Mouse (Mus musculus) embryonic facial prominence, embryonic 14.5 days (tissue): Measurements from ENCODE around the gene Sf1. TPM values are rescaled to one million over a fixed set of nuclear protein-coding genes. Genes with fewer than 3 reads are reported as not detected.
A peak's percentile ranks its signal among the peaks of the same experiment; 100 is the strongest.

ENCODE experiments used
- ATAC-seq: fragments of 200-750 bp; cut with Nextera tagmentation; 2 replicates; pipeline ENCODE4 v1.8.0; 2017; ENCODE audit warnings: low read depth, moderate number of reproducible peaks, moderate TSS enrichment
- DNase-seq: peaks from one replicate; pipeline ENCODE4 v3.0.0-alpha.2; 2015; ENCODE audit warnings: low spot score
- H3K27ac ChIP-seq: fragments of 300-500 bp; sonication (generic); replicated peaks from 2 replicates; pipeline ENCODE4 v1.5.1; 2014; ENCODE audit warnings: low read depth, mild to moderate bottlenecking, low read length, moderate library complexity
- H3K27me3 ChIP-seq: fragments of 300-500 bp; sonication (generic); replicated peaks from 2 replicates; pipeline ENCODE4 v1.6.1; 2014; ENCODE audit warnings: low read length; ENCODE audit not compliant: control insufficient read depth, insufficient read depth
- H3K36me3 ChIP-seq: fragments of 300-500 bp; sonication (generic); 2 replicates; pipeline ENCODE4 v1.6.1; 2014; ENCODE audit warnings: low read length, mixed read lengths; ENCODE audit not compliant: control insufficient read depth, insufficient read depth
- H3K4me1 ChIP-seq: fragments of 300-500 bp; sonication (generic); 2 replicates; pipeline ENCODE4 v1.6.1; 2014; ENCODE audit warnings: antibody characterized with exemption, low read length; ENCODE audit not compliant: control insufficient read depth, insufficient read depth
- H3K4me2 ChIP-seq: fragments of 300-500 bp; sonication (generic); 2 replicates; pipeline ENCODE4 v1.6.1; 2014; ENCODE audit warnings: low read depth, mild to moderate bottlenecking, low read length, moderate library complexity, mixed read lengths
- H3K4me3 ChIP-seq: fragments of 300-500 bp; sonication (generic); 2 replicates; pipeline ENCODE4 v1.5.1; 2014; ENCODE audit warnings: low read depth, mild to moderate bottlenecking, low read length
- H3K9ac ChIP-seq: fragments of 300-500 bp; sonication (generic); 2 replicates; pipeline ENCODE4 v1.6.1; 2014; ENCODE audit warnings: low read depth, mild to moderate bottlenecking, low read length, moderate library complexity, mixed read lengths
- H3K9me3 ChIP-seq: fragments of 300-500 bp; sonication (generic); 2 replicates; pipeline ENCODE4 v1.6.1; 2016; ENCODE audit warnings: low read length; ENCODE audit not compliant: control insufficient read depth
- WGBS: fragments of 180-500 bp; shearing (Covaris S2); extraction: QIAGEN DNeasy Blood & Tissue Kit; methylation state at CpG from one replicate; pipeline ENCODE4 v1.1.7; 2014; 5-methylcytosine and 5-hydroxymethylcytosine counted together
- polyA plus RNA-seq: library from polyadenylated mRNA; unstranded; fragments of >200 nt; fragmentation: Nextera tagmentation; extraction: Ambion mirVana; gene quantifications from 2 replicates; pipeline ENCODE4 v1.2.1, GENCODE M21; 2014

Gene Sf1
- polyA plus RNA-seq, 1 experiment from 2014 or later: 135 TPM

DNA sequence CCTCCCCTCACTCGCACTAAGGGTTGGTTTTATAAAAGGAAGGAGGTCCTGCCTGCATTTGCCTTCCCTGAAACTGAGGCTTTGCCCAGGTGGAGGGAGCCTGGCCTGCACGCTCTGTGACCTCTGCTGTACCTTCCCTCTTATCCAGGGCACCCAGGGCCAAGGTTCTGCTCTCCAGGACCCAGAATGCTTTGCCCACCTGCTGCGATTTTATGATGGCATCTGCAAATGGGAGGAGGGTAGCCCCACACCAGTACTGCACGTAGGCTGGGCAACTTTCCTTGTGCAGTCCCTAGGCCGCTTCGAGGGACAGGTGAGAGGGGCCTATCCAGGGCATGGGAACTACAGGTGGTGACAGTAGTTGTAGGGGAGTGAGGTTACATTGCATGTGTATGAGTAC is 24.3 kb upstream of the Sf1 start:
- Histone ChIP-seq H3K9ac (no peak overlapping the region), H3K27ac (no peak overlapping the region), H3K36me3 (peaks cover 52% of the 10 kb centered on the region), H3K4me3 (no peak overlapping the region), H3K27me3 (no peaks in the 10 kb centered on the region), H3K4me2 (no peak overlapping the region), H3K9me3 (no peaks in the 10 kb centered on the region), H3K4me1 (peaks cover 15% of the 10 kb centered on the region)
- ATAC-seq (no peak), DNase-seq (no peak)
- WGBS: 93% methylated on average over 6 of the region's 6 CpGs

DNA sequence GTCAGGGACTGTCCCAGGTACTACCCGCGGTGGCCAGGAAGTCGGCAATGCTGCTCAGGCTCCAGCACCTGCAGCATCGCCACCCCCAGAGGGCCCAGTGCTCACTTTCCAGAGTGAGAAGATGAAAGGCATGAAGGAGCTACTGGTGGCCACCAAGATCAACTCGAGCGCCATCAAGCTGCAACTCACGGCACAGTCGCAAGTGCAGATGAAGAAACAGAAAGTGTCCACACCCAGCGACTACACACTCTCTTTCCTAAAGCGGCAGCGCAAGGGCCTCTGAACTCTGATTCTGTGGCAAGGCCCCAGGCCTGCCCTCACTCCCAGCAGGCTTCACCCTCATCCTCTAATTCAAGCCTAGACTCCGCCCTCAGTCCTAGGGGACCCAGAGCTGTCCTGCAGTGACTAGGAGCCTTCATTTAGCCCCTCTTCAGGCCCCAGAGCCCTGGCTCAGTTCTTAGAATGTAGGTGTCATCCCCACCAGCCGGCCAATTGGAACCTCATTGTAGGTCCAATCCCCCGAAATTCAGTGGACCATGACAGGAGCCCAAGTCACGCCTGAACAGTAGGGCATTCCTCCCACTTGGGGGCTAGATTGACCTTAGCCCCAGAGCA is 23.5 kb upstream of the Sf1 start:
- WGBS: 71% methylated on average over 15 of the region's 15 CpGs
- no peak overlapping the region for H3K27ac ChIP-seq
- no peak overlapping the region for H3K9ac ChIP-seq
- no peak overlapping the region for H3K4me3 ChIP-seq
- peaks cover 60% of the 10 kb centered on the region for H3K36me3 ChIP-seq
- DNase-seq (no peak), ATAC-seq (no peak)
- no peaks in the 10 kb centered on the region for H3K9me3 ChIP-seq
- no peaks in the 10 kb centered on the region for H3K27me3 ChIP-seq
- H3K4me1 ChIP-seq: peaks cover 13% of the 10 kb centered on the region
- H3K4me2 ChIP-seq: no peak overlapping the region

DNA sequence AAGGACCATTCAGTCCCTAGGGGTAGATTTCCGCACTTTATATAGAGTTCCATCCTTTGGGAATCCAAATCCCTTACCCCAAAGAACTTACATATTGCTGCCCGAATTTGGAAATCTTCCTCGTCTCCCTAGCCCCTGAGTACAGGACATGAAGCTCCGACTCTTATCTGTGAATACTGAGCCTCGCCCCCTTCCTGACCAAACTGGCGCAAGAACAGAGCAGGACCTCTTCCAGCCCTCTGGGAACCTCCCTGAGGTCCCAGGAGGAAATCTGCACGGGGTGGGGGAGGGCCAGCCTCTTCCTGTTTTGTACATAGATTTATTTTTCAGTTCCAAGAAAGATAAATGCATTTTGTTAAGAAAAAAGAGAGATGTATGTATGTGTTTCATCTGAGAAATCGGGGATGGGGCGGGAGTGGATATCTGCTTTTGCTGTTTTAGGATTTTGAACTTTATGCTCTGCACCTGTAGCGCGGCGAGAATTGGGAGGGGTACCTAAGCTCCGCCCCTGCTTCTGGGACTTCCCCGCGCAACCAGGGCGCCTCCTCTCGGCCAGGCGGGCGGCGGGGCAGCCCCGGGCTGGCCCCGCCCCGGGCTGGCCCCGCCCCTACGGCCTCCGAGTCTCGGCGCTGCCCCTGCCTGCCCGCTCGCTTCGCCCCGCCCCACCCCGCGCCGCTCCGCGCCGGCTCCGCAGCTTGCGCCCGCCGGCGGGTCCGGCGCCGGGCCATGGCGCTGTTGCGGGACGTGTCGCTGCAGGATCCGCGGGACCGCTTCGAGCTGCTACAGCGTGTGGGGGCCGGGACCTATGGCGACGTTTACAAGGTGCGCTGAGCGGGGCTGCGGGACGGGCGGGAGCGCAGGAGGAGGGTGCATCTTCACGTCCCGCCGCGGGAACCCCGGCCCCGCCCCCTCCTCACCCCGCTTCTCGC is 22.7 kb upstream of the Sf1 start, which contains the start of gene Map4k2:
Gene Map4k2, plus strand, starts transcription at position 612 of the 929 bp plus-strand sequence.
- peak within 1 kb of the TSS; percentile 46; the same call in 1 of the 2 replicates for H3K27ac ChIP-seq
- H3K4me3 ChIP-seq: peak within 1 kb of the TSS; percentile 68
- peak within 1 kb of the TSS; percentile 76 for H3K9ac ChIP-seq
- no peaks in the 10 kb centered on the region for H3K9me3 ChIP-seq
- peak; percentile 84 for ATAC-seq
- H3K4me1 ChIP-seq: peaks cover 11% of the 10 kb centered on the region
- H3K4me2 ChIP-seq: peak within 1 kb of the TSS; percentile 88
- no peaks in the 10 kb centered on the region for H3K27me3 ChIP-seq
- peaks cover 67% of the 10 kb centered on the region for H3K36me3 ChIP-seq
- 8% methylated on average over 45 of the region's 72 CpGs for WGBS
- DNase-seq: peak; percentile 86

DNA sequence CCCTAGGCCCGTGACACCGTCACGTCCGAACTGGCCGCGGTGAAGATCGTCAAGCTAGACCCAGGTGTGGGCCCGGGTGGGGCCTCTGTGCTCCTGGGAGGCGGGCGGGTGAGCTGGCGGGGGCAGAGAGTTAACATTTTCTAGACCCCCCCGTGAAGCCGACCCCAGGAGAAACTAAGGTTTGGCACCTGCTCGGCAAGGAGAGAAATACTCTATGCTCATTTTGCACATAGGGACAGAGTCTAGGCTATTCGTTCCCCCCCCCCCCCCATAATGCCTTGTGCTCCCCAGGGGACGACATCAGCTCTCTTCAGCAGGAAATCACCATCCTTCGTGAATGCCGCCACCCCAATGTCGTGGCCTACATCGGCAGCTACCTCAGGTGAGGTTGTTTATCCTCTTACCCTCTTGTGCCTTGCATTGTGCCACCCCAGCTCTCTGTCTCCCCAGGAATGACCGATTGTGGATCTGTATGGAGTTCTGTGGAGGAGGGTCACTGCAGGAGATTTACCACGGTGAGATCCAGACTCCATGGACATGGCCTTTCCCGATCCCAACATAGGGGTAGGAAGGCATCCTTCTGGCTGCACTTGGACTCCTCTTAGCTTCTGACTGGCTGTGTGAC is 21.9 kb upstream of the Sf1 start:
- H3K9me3 ChIP-seq: no peaks in the 10 kb centered on the region
- H3K9ac ChIP-seq: peak overlapping the region; percentile 76
- peak overlapping the region; percentile 68 for H3K4me3 ChIP-seq
- H3K36me3 ChIP-seq: peaks cover 75% of the 10 kb centered on the region
- H3K4me2 ChIP-seq: peak overlapping the region; percentile 88
- ATAC-seq (no peak), DNase-seq (no peak)
- no peaks in the 10 kb centered on the region for H3K27me3 ChIP-seq
- 11% methylated on average over 20 of the region's 23 CpGs for WGBS
- H3K27ac ChIP-seq: peak overlapping the region; percentile 46; the same call in 1 of the 2 replicates
- H3K4me1 ChIP-seq: peaks cover 4% of the 10 kb centered on the region

DNA sequence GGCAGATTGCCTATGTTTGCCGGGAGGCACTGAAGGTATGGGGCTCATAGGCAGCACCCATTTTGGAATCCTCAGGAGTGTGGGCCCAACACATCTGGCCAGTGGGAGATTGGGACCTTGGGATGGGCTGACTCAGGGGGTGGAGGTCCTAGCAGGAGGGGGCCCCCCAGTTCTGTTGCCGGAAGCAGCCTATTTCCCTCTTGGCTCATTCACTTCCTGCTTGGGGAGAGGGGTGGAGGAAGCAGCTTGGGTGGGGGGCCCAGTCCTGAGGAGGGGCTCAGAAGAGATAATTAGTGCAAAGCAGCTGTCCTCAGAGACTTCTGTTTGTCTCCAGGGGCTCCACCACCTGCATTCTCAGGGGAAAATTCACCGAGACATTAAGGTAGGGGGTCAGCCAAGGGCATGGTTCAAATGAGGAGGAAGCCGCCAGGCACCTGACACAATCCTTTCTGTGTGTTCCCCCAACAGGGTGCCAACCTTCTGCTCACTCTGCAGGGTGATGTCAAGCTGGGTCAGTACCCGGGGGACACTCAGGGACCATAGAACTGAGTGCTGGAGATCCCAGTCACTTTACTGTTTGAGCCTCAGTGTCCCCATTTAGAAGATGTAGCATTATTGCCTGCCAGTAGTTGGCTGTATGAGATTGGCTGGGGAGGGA is 21.1 kb upstream of the Sf1 start:
- DNase-seq (no peak), ATAC-seq (no peak)
- WGBS: 62% methylated on average over 5 of the region's 5 CpGs
- no peak overlapping the region for H3K27ac ChIP-seq
- H3K4me3 ChIP-seq: no peak overlapping the region
- no peak overlapping the region; the same call in 1 of the 2 replicates for H3K4me2 ChIP-seq
- H3K4me1 ChIP-seq: no peaks in the 10 kb centered on the region
- no peaks in the 10 kb centered on the region for H3K27me3 ChIP-seq
- peaks cover 76% of the 10 kb centered on the region for H3K36me3 ChIP-seq
- H3K9ac ChIP-seq: no peak overlapping the region
- no peaks in the 10 kb centered on the region for H3K9me3 ChIP-seq

DNA sequence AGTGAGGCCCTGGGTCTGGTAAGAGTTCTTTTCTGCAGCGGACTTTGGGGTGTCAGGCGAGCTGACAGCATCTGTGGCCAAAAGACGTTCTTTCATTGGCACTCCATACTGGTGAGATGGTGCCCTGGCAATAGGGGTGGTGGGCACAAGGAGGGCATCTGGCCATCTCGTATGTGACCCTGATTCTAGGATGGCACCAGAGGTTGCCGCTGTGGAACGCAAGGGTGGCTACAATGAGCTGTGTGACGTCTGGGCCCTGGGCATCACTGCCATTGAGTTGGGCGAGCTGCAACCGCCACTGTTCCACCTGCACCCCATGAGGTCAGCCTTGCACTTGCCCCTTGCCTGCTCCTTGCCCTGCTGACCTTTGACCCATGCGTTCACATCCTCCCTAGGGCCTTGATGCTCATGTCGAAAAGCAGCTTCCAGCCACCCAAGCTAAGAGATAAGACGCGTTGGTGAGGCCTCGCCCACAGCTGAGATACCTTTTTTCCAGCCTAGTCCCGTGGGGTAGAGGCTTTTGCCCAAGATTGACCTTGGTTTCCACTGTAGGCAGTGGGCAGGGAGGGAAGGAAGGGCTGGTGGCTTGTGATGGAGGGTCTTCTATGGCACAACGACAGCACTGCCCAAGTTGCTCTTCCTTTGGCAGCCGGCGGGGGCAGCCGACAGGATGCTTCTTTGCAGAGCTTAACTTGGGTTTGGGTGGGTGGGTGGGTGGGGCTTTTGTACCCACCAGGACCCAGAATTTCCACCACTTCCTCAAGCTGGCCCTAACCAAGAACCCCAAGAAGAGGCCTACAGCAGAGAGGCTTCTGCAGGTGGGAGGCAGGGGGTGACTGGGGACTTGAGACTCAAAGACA is 20.2 kb upstream of the Sf1 start:
- ATAC-seq (no peak), DNase-seq (no peak)
- Histone ChIP-seq H3K27me3 (no peaks in the 10 kb centered on the region), H3K36me3 (peaks cover 70% of the 10 kb centered on the region), H3K4me1 (no peaks in the 10 kb centered on the region), H3K9ac (no peak overlapping the region), H3K27ac (no peak overlapping the region), H3K4me2 (no peak overlapping the region), H3K4me3 (no peak overlapping the region), H3K9me3 (no peaks in the 10 kb centered on the region)
- WGBS: 83% methylated on average over 19 of the region's 19 CpGs

DNA sequence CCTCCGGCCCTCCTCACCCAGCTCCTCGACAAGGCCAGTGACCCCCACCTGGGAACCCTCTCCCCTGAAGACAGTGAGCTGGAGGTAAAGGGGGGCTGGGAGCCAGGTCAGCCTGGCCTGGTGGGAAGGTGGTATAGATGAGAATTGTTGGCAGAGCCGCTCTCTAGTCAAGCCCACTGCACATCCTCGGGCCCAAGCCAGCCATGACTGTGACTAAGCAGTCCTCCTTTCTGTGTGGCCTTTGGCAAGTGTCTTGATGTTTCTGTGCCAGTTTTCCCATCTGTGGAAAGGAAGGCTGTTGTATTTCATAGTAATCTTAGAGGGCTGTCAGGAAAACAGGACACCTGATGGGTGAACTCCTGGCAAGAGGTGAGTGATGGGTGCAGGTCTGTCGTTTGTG is 19.5 kb upstream of the Sf1 start:
- 93% methylated on average over 5 of the region's 5 CpGs for WGBS
- Histone ChIP-seq H3K4me1 (no peaks in the 10 kb centered on the region), H3K27me3 (no peaks in the 10 kb centered on the region), H3K36me3 (peaks cover 65% of the 10 kb centered on the region), H3K9me3 (no peaks in the 10 kb centered on the region), H3K4me3 (no peak overlapping the region), H3K9ac (no peak overlapping the region), H3K27ac (no peak overlapping the region), H3K4me2 (no peak overlapping the region)
- DNase-seq (no peak), ATAC-seq (no peak)
